Mouse (Mus musculus) G1E (cell line): ENCODE measurements around the gene Psmd10. TPM values are rescaled to one million over a fixed set of nuclear protein-coding genes. Genes with fewer than 3 reads are reported as not detected.
A peak's percentile ranks its signal among the peaks of the same experiment; 100 is the strongest.

Source experiments
- ATAC-seq: 2 replicates; pipeline ENCODE4 v1.8.0; 2016; ENCODE audit warnings: mild to moderate bottlenecking; ENCODE audit not compliant: insufficient number of reproducible peaks, poor library complexity, low FRiP score, severe bottlenecking; ENCODE audit errors: extremely low read depth
- DNase-seq: peaks from one replicate; pipeline ENCODE4 v3.0.0; 2012; ENCODE audit warnings: low spot score
- H3K27me3 ChIP-seq: 2 replicates; pipeline ENCODE4 v1.6.1; 2012; ENCODE audit warnings: mild to moderate bottlenecking, low read length, inconsistent platforms; ENCODE audit not compliant: insufficient read depth
- H3K36me3 ChIP-seq: replicated peaks from 2 replicates; pipeline ENCODE3; 2012; ENCODE audit warnings: mild to moderate bottlenecking, inconsistent platforms
- H3K4me1 ChIP-seq: 2 replicates; pipeline ENCODE4 v1.6.1; 2012; ENCODE audit warnings: low read depth, low read length, inconsistent platforms, mixed read lengths; ENCODE audit not compliant: insufficient read depth
- H3K4me3 ChIP-seq: 2 replicates; pipeline ENCODE4 v1.5.1; 2012; ENCODE audit warnings: low read depth, mild to moderate bottlenecking, inconsistent platforms, low read length, moderate library complexity, mixed read lengths
- H3K9me3 ChIP-seq: replicated peaks from 2 replicates; pipeline ENCODE4 v1.6.1; 2012; ENCODE audit warnings: inconsistent platforms
- CTCF ChIP-seq: IDR thresholded peaks from 2 replicates; pipeline ENCODE4 v1.5.1; 2012; ENCODE audit warnings: low read depth, low read length, inconsistent platforms, mixed read lengths
- GATA1 ChIP-seq: IDR thresholded peaks from 2 replicates; pipeline ENCODE4 v1.6.1; 2012; ENCODE audit warnings: borderline replicate concordance, low read length, inconsistent platforms, mixed read lengths
- GATA2 ChIP-seq: IDR thresholded peaks from 2 replicates; pipeline ENCODE4 v1.6.1; 2012; ENCODE audit warnings: low read depth, low read length, inconsistent platforms, borderline replicate concordance
- POLR2AphosphoS5 ChIP-seq: IDR thresholded peaks from 2 replicates; pipeline ENCODE4 v1.6.1; 2012; ENCODE audit warnings: low read depth, low read length, inconsistent platforms; ENCODE audit not compliant: insufficient replicate concordance
- TAL1 ChIP-seq: conservative IDR thresholded peaks from 2 replicates; pipeline ENCODE4 v1.6.1; 2012; ENCODE audit warnings: low read depth, low read length, inconsistent platforms, mixed read lengths
- polyA plus RNA-seq: library from polyadenylated mRNA; stranded (reverse); fragments of >175 nt; gene quantifications from 2 replicates; pipeline ENCODE4 v1.2.3, GENCODE M21; 2012
- total RNA-seq, 2 experiments: library from RNA; stranded (forward) in 1 of 2; stranded (reverse) in 1 of 2; fragments of 200-1000 nt in 1 of 2; fragments of >200 nt in 1 of 2; fragmentation: Nextera tagmentation in 1 of 2; gene quantifications; 2 replicates each; pipeline ENCODE4 v1.2.3; 2014 to 2017

Gene Psmd10
- total and polyA plus RNA-seq, 3 experiments, result 2.1 to 76.1 (median 32.2) TPM

DNA sequence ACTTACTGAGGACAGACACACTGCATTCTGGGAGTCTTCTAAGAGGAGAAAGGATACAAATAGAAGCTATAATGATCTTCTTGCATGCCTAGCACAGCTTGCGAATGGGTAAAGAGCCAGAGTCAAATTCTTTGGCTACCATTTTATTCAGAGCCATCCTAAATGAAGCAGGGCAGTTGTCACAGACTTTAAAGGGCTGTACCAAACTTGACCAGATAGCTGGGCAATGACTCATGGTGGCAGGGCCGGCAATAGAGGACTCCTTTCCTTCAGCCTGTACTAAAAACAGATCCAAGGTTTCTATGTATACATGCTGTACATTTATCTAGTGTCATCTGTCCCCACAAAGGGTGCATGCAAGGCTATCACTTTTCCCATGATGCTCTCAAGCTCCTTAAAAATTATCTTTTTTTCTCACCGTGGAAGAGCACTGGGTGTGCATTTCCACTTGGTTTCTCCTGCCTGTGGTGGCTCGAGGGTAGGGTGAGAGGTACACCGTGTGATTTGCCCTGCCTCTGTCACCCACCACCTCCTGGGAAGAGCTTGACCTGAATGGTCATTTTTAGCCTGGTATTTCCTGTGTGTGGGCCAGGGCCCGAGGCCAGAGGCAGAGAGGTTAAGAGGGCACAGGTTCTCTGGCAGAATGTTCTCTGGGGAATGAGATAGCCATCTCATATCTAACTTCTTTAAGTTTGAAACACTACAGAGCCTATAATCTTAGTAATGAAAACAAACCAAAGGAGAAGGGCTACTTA is 26.9 kb upstream of the Psmd10 start:
- no peak for DNase-seq
- no peak for ATAC-seq

DNA sequence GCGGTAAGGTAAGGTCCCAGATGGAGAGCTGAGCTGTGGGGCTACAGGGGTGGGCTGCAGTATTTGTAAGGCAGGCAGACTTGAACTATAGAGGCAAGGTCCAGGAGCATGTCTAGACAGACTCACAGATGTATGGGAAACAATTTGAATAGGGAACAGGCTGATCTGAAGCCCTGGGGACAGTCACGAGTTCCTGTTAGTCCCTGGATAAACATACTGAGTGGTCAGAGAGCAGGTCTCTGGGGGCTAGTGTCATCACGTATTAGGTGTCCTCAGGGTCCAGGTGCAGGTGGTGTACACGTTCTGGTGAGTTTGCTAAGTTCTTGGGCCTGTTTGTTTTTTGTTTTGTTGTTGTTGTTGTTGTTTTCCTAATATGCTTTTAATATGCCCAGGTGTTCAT is 23.6 kb upstream of the Psmd10 start:
- Histone ChIP-seq H3K27me3 (no peaks in the 10 kb centered on the region), H3K4me3 (no peak overlapping the region), H3K4me1 (peaks cover 31% of the 10 kb centered on the region), H3K9me3 (no peaks in the 10 kb centered on the region), H3K36me3 (no peaks in the 10 kb centered on the region)
- no peak for TF ChIP-seq GATA2
- TF ChIP-seq TAL1, result no peak
- no peak for TF ChIP-seq POLR2AphosphoS5
- TF ChIP-seq CTCF, result no peak
- no peak for TF ChIP-seq GATA1
- ATAC-seq (no peak), DNase-seq (no peak)

More for the DNA sequence above, 26.9 kb upstream of the Psmd10 start:
- no peak overlapping the region for H3K4me3 ChIP-seq
- TF ChIP-seq POLR2AphosphoS5, result no peak
- TF ChIP-seq TAL1, result no peak
- H3K9me3 ChIP-seq, result no peaks in the 10 kb centered on the region
- H3K36me3 ChIP-seq, result no peaks in the 10 kb centered on the region
- H3K27me3 ChIP-seq, result no peaks in the 10 kb centered on the region
- peaks cover 33% of the 10 kb centered on the region for H3K4me1 ChIP-seq

DNA sequence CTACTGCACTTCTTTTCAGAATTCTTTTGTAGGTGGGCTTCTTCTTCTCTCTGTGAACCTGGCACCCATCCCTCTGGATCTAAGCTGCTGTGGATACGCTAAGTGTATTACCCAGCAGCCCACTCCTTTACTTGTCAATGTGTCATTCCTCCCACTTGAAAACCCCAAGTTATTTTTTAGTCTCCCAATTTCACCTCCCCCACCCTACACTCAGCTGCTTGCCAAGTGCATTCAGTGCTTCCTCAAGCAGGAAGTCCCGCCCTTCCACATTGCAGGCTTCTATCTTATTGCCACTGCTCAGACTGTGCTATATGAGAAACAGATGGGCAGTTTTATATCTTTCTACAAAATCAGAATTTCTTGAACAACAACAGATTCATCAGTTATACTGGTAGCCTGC is 23.0 kb upstream of the Psmd10 start:
- H3K27me3 ChIP-seq, result no peaks in the 10 kb centered on the region
- ATAC-seq, result no peak
- H3K36me3 ChIP-seq, result no peaks in the 10 kb centered on the region
- H3K4me3 ChIP-seq, result no peak overlapping the region
- H3K4me1 ChIP-seq, result peaks cover 25% of the 10 kb centered on the region
- H3K9me3 ChIP-seq, result no peaks in the 10 kb centered on the region
- TF ChIP-seq CTCF (no peak), GATA2 (no peak), POLR2AphosphoS5 (no peak), GATA1 (no peak), TAL1 (no peak)
- DNase-seq, result no peak

DNA sequence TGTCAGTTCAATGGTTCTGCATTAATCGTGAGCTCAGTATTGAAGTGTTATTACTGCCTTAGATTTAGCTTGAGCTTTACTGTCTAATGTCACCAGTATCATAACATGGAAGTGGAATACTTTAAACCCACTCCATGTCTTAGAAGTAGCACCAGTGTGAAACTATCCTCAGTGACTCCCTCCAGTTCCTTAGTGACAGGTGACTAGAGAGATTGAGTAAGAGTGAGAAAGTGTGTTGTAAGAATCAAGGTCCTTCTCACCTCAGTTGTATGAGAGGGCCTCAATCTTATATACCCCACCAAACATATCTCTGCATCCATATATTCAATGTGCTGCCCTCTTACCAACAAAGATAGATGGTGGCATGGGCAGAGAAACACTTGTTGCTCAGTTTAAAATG is 22.4 kb upstream of the Psmd10 start:
- Histone ChIP-seq H3K9me3 (no peaks in the 10 kb centered on the region), H3K27me3 (no peaks in the 10 kb centered on the region), H3K4me3 (no peak overlapping the region), H3K36me3 (no peaks in the 10 kb centered on the region), H3K4me1 (peaks cover 24% of the 10 kb centered on the region)
- DNase-seq (no peak), ATAC-seq (no peak)
- TF ChIP-seq CTCF, result no peak

DNA sequence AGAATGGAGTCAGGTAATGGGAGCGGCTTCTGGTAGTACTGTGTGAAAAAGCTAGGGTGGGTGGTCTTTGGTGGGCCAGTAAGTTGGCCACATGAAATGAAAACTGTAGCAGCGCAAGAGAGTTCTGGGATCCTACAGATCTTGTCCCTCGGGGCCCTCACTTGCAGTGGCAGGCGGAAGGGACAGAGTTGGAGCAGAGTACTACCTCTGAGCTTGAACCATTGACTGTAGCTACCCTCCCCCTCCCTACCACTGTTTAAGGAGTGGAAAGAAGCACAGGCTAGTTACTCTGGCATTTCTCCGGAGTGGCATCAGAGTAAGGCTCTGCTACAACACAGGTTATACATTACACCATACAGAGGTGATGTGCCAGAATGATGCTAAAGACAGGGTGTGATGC is 431 bp upstream of the Psmd10 start:
- TF ChIP-seq TAL1 (no peak), GATA1 (no peak), CTCF (no peak), POLR2AphosphoS5 (no peak), GATA2 (no peak)
- ATAC-seq (peak; percentile 32), DNase-seq (no peak)
- Histone ChIP-seq H3K27me3 (no peaks in the 10 kb centered on the region), H3K4me3 (peak overlapping the region; percentile 72), H3K36me3 (peaks cover 15% of the 10 kb centered on the region), H3K4me1 (peaks cover 10% of the 10 kb centered on the region), H3K9me3 (no peaks in the 10 kb centered on the region)

DNA sequence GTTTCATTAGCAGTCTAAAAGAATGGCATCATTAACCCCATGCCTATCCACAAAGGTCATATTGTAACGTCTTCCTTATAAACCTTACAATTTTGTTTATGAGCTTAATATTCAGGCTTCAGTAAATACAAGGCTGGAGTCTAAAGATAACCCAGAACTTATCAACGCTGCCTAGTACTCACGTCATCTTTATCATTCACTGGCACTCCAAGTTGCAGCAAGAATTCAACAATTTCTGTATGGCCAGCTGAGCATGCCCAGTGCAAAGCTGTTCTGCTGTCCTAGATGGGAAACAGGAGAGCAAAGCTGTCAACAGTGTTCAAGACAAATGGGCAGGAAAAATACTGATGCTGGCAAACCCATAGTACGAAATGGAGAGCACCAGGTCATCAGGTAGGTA is 2.9 kb downstream of the Psmd10 start:
- H3K9me3 ChIP-seq, result no peaks in the 10 kb centered on the region
- H3K4me1 ChIP-seq, result peaks cover 10% of the 10 kb centered on the region
- no peaks in the 10 kb centered on the region for H3K27me3 ChIP-seq
- no peak overlapping the region for H3K4me3 ChIP-seq
- TF ChIP-seq GATA2, result no peak
- TF ChIP-seq GATA1, result no peak
- TF ChIP-seq POLR2AphosphoS5, result no peak
- TF ChIP-seq TAL1, result no peak
- no peak for TF ChIP-seq CTCF
- ATAC-seq (no peak), DNase-seq (no peak)
- H3K36me3 ChIP-seq, result peaks cover 34% of the 10 kb centered on the region

DNA sequence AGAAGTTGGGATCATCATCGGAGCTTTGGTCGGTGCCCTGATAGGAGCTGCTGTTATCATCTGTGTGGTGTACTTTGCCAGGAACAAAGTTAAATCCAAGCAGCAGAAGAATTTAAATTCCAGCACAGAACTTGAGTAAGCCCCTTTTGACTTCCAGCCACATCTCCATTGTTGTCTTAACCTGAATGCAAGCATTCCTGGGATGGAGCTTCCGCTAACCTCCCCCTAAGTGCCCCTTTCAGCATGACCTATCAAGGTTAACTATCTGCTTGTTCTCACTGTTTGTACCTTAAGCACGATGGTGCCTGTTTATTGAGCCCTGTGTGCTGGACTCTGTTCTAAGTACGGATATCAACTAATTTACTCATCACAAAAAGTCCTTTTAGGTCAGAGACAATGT is 20.3 kb downstream of the Psmd10 start:
- peaks cover 7% of the 10 kb centered on the region; the same call in 1 of the 2 replicates for H3K27me3 ChIP-seq
- DNase-seq, result no peak
- no peak for ATAC-seq
- H3K36me3 ChIP-seq, result no peaks in the 10 kb centered on the region
- no peaks in the 10 kb centered on the region for H3K9me3 ChIP-seq
- TF ChIP-seq CTCF (no peak), TAL1 (no peak), GATA1 (no peak), GATA2 (no peak), POLR2AphosphoS5 (no peak)
- no peak overlapping the region for H3K4me3 ChIP-seq
- H3K4me1 ChIP-seq, result no peaks in the 10 kb centered on the region
